Mouse (Mus musculus) lung, embryonic 14.5 days (tissue): ENCODE data around the gene Bcr. TPM values are rescaled to one million over a fixed set of nuclear protein-coding genes. Genes with fewer than 3 reads are reported as not detected.

ENCODE experiments used
- ATAC-seq: fragments of 200-750 bp; cut with Nextera tagmentation; 2 replicates; pipeline ENCODE4 v1.8.0; 2017; ENCODE audit warnings: mild to moderate bottlenecking, moderate TSS enrichment, moderate library complexity; ENCODE audit not compliant: insufficient read depth
- DNase-seq: peaks from one replicate; pipeline ENCODE4 v3.0.0-alpha.2; 2015
- H3K27ac ChIP-seq: fragments of 300-500 bp; sonication (generic); 2 replicates; pipeline ENCODE4 v1.5.1; 2014; ENCODE audit warnings: low read depth, mild to moderate bottlenecking, moderate library complexity
- H3K27me3 ChIP-seq: fragments of 300-500 bp; sonication (generic); 2 replicates; pipeline ENCODE4 v1.6.1; 2014; ENCODE audit warnings: low read length, control low read depth; ENCODE audit not compliant: insufficient read depth
- H3K36me3 ChIP-seq: fragments of 300-500 bp; sonication (generic); 2 replicates; pipeline ENCODE4 v1.6.1; 2014; ENCODE audit warnings: control low read depth; ENCODE audit not compliant: insufficient read depth
- H3K4me1 ChIP-seq: fragments of 300-500 bp; sonication (generic); 2 replicates; pipeline ENCODE4 v1.6.1; 2014; ENCODE audit warnings: antibody characterized with exemption, control low read depth; ENCODE audit not compliant: insufficient read depth
- H3K4me2 ChIP-seq: fragments of 300-500 bp; sonication (generic); 2 replicates; pipeline ENCODE4 v1.6.1; 2014; ENCODE audit warnings: mild to moderate bottlenecking
- H3K4me3 ChIP-seq: fragments of 300-500 bp; sonication (generic); 2 replicates; pipeline ENCODE4 v1.5.1; 2014; ENCODE audit warnings: low read depth, low read length
- H3K9ac ChIP-seq: fragments of 300-500 bp; sonication (generic); 2 replicates; pipeline ENCODE4 v1.6.1; 2014
- H3K9me3 ChIP-seq: fragments of 300-500 bp; sonication (generic); 2 replicates; pipeline ENCODE4 v1.6.1; 2016; ENCODE audit warnings: low read depth, low read length, control low read depth
- CTCF ChIP-seq: IDR thresholded peaks from 2 replicates; pipeline ENCODE4 v1.5.1; 2016; ENCODE audit warnings: antibody characterized with exemption, low read depth
- WGBS: fragments of 180-500 bp; shearing (Covaris S2); extraction: QIAGEN DNeasy Blood & Tissue Kit; methylation state at CpG from one replicate; pipeline ENCODE4 v1.1.7; 2014; 5-methylcytosine and 5-hydroxymethylcytosine counted together
- polyA plus RNA-seq: library from polyadenylated mRNA; unstranded; fragments of >200 nt; fragmentation: Nextera tagmentation; extraction: Ambion mirVana; gene quantifications from 2 replicates; pipeline ENCODE4 v1.2.1, GENCODE M21; 2014

Bcr gene
- polyA plus RNA-seq, 1 experiment from 2014 or later = 11.5 TPM

DNA sequence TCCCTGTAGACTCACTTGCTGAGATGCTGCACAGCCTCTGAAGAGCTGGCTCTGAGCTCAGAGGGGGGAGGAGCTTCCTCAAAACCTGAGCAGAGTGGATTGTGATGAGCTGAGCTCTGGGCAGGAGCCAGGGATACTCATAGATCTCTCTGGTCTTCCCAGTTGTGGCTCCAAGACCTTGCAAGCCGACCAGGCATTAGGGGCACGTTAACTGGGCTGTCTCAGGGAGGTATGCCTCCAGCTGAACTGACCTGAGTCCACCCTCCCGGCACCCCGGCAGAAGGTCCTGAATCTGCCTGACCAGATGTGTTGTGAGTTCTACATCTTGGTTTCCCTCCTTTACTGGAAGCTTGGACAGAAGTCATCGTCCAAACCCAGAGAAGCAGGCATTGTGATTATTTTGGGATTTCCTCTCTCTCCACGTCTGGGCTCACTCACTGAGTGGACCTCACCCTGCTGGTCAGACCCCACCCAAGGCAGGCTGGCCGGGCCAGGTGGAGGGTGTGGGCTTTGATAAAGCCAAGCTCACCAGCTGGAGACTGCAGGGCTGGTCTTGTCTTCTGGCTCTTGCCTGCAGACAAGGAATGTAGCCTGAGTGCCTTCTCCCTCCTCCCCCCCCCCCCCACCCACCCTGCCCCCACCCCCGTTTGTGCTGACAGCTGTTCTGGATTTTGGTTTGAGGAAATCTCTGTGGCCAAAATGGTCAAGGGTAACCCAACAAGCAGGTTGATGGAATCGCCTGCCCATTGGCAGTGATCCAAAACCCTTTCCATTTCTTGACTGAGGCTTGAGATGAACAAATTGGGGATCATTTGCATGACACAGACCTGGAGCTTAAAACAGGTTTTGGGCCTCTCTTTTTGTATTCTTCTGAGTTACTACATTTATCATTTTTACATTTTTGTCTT lies 44.1 kb downstream of the Bcr start:
- Histone ChIP-seq H3K9me3 (no peaks in the 10 kb centered on the region), H3K36me3 (no peaks in the 10 kb centered on the region), H3K9ac (no peak overlapping the region), H3K27ac (no peak overlapping the region), H3K4me2 (no peak overlapping the region), H3K4me3 (no peak overlapping the region), H3K4me1 (peaks cover 33% of the 10 kb centered on the region), H3K27me3 (no peaks in the 10 kb centered on the region)
- 39% methylated on average over 9 of the region's 9 CpGs for WGBS
- ATAC-seq = peak; percentile 43; the same call in 1 of the 2 replicates
- peak; percentile 64 for DNase-seq
- no peak for TF ChIP-seq CTCF

DNA sequence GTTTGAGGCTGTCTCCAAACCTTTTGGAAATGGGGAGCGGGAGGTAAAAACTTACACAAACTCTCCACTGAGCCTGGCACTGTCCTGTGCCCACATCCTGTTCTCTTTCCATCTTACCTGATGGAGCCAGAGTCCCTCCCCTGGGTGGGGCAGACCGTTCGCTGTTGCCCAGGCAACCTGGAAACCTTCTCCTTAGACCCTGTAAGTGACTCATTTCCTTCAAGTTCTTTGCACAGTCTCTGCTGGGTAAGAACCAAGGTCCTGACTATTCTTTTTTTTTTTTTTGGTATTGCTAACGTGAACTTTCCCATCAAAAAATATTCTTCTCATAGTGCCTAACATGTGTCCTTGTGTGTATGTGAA lies 44.7 kb downstream of the Bcr start:
- H3K27me3 ChIP-seq = no peaks in the 10 kb centered on the region
- 60% methylated on average over 4 of the region's 4 CpGs for WGBS
- H3K4me2 ChIP-seq = no peak overlapping the region
- no peak overlapping the region; the same call in 1 of the 2 replicates for H3K27ac ChIP-seq
- TF ChIP-seq CTCF = no peak
- ATAC-seq (peak; percentile 42; the same call in 1 of the 2 replicates), DNase-seq (peak; percentile 55)
- peaks cover 33% of the 10 kb centered on the region for H3K4me1 ChIP-seq
- no peak overlapping the region for H3K9ac ChIP-seq
- no peak overlapping the region for H3K4me3 ChIP-seq
- H3K9me3 ChIP-seq = no peaks in the 10 kb centered on the region
- H3K36me3 ChIP-seq = no peaks in the 10 kb centered on the region

DNA sequence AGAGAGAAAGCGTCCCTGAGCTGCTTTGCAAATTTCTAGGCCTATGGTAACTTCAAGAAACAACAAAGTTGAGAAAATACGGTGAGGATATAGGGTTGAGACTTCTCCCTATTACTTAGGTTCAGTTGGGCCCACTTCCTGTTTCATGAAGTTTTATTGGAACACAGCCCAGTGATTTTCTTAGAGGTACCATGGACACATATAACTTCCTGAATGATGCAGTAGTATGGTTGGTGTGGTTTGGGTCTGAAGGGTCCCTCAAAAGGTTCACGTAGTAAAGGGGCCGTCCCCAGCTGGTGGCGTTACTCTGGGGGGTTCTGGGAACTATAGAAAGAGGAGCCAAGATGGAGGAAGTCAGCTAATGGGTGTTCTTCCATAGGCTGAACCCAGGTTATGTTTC lies 45.3 kb downstream of the Bcr start:
- Histone ChIP-seq H3K4me1 (peaks cover 33% of the 10 kb centered on the region), H3K4me2 (no peak overlapping the region), H3K27ac (no peak overlapping the region), H3K9me3 (no peaks in the 10 kb centered on the region), H3K36me3 (no peaks in the 10 kb centered on the region), H3K4me3 (no peak overlapping the region), H3K27me3 (no peaks in the 10 kb centered on the region), H3K9ac (no peak overlapping the region)
- no peak for TF ChIP-seq CTCF
- ATAC-seq (no peak), DNase-seq (peak; percentile 35)
- 75% methylated on average over 5 of the region's 5 CpGs for WGBS

GRCm38 (mm10) chr10:75106940-75107381 lies 46.6 kb downstream of the Bcr start:
- Histone ChIP-seq H3K4me2 (no peak overlapping the region), H3K27ac (peak overlapping the region; percentile 46; the same call in 1 of the 2 replicates), H3K9ac (no peak overlapping the region), H3K4me1 (peaks cover 33% of the 10 kb centered on the region), H3K36me3 (no peaks in the 10 kb centered on the region), H3K27me3 (no peaks in the 10 kb centered on the region), H3K9me3 (no peaks in the 10 kb centered on the region), H3K4me3 (no peak overlapping the region)
- WGBS = 18% methylated on average over 5 of the region's 5 CpGs
- no peak for ATAC-seq
- peak; percentile 26 for DNase-seq
- no peak for TF ChIP-seq CTCF

GRCm38 (mm10) chr10:75108092-75108491 lies 47.7 kb downstream of the Bcr start:
- WGBS = 65% methylated on average over 3 of the region's 3 CpGs
- TF ChIP-seq CTCF = no peak
- Histone ChIP-seq H3K9me3 (no peaks in the 10 kb centered on the region), H3K36me3 (no peaks in the 10 kb centered on the region), H3K27ac (no peak overlapping the region), H3K27me3 (no peaks in the 10 kb centered on the region), H3K9ac (no peak overlapping the region), H3K4me3 (no peak overlapping the region), H3K4me2 (no peak overlapping the region), H3K4me1 (peaks cover 33% of the 10 kb centered on the region)
- DNase-seq (no peak), ATAC-seq (no peak)

GRCm38 (mm10) chr10:75111446-75112201 lies 51.2 kb downstream of the Bcr start:
- Histone ChIP-seq H3K27ac (no peak overlapping the region), H3K9me3 (no peaks in the 10 kb centered on the region), H3K36me3 (no peaks in the 10 kb centered on the region), H3K27me3 (no peaks in the 10 kb centered on the region), H3K9ac (no peak overlapping the region), H3K4me2 (no peak overlapping the region), H3K4me1 (peaks cover 13% of the 10 kb centered on the region), H3K4me3 (no peak overlapping the region)
- ATAC-seq = no peak
- no peak for TF ChIP-seq CTCF
- WGBS = 79% methylated on average over 11 of the region's 11 CpGs
- DNase-seq = no peak

DNA sequence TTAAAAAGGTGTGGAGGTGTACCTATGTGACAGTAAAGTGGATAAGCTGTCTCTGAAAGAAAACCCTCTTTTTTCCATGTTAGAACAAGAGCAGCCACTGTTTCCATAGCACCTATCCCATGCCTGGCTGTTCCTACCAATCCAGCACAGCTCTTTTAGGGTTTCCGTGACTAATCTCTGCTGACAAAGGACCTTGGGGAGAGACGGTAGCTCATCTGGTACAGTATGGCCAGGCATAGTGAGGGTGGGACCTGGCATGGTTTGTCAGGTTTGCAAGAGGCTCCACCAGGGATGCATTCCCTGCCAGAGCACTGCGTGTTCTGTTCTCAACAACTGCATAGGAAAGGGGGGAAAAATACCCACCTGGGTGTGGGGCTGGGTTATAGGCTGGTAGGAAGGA lies 52.0 kb downstream of the Bcr start:
- Histone ChIP-seq H3K27ac (no peak overlapping the region), H3K4me1 (peaks cover 8% of the 10 kb centered on the region; the same call in 1 of the 2 replicates), H3K9me3 (no peaks in the 10 kb centered on the region), H3K9ac (no peak overlapping the region), H3K36me3 (peaks cover under 1% of the 10 kb centered on the region; the same call in 1 of the 2 replicates), H3K27me3 (no peaks in the 10 kb centered on the region), H3K4me3 (no peak overlapping the region), H3K4me2 (no peak overlapping the region)
- no peak for ATAC-seq
- TF ChIP-seq CTCF = no peak
- 85% methylated on average over 3 of the region's 3 CpGs for WGBS
- no peak for DNase-seq
